Mouse (Mus musculus): ENCODE data around the gene Slc37a1. TPM values are rescaled to one million over a fixed set of nuclear protein-coding genes. Genes with fewer than 3 reads are reported as not detected.
"Not testable (repeated sequence)": the region's sequence is repeated elsewhere in the genome, so short reads cannot be mapped to it uniquely, and the experiment has no call there.

Slc37a1 gene
- total RNA-seq, 2 experiments from 2014 or later = 0.23 to 2.5 TPM

GRCm38 (mm10) chr17:31339769-31340168, 53.2 kb downstream of the Slc37a1 start:
- ATAC-seq (replicated peaks; ENCODE audit: low FRiP score, poor library complexity, severe bottlenecking) = no peak

GRCm38 (mm10) chr17:31342191-31342590, 55.6 kb downstream of the Slc37a1 start:
- no peak for ATAC-seq (replicated peaks; ENCODE audit: low FRiP score, poor library complexity, severe bottlenecking)

DNA sequence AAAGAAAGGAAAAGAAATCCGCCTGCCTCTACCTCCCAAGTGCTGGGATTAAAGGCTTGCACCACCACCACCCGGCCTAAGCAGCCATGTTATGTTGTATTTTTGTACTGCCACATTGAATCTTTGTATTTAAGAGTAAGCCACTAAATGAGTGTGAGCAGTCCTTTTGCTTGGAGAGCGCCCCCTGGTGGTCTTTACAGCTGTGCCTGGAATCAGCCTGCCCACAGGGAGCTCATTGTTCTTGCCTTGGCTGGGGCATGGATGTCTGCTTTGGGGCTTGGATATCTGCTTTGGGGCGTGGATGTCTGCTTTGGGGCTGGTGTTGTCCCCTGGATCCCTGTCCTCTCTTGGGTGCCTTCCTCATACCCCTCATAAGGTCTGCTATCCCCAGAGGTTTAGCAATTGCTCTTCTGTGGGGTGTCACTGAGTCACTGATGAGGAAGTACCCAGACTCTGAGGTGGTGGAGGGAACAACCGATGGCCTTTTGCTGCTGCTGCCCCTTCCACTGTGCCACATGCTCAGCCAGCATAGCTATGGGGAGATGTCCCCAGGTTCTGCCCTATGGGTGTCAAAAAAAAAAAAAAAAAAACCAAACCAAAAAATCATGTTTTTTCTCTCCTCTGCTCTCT, 57.7 kb downstream of the Slc37a1 start:
- ATAC-seq (replicated peaks; ENCODE audit: low FRiP score, poor library complexity, severe bottlenecking) = no peak

GRCm38 (mm10) chr17:31344816-31345215, 58.2 kb downstream of the Slc37a1 start:
- no peak for ATAC-seq (replicated peaks; ENCODE audit: low FRiP score, poor library complexity, severe bottlenecking)

DNA sequence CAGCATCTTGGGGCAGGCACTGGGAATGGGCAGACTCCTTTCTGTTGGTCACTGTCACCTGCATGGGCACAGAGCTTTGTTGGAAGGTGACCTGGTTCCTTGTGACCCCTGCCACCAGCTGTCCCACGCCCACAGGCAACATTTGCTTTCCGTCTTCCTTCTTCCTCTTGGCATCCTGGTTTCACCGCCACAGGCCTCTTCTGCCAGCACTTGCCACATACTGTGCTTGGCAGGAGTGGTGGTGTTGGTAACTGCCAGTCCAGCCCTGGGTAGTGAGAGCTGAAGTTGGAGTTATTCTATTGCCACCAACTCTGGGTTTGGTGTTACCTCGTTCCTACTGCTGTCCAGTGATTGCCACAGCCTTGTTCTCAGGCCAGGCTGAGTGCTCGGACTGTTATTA, 61.5 kb downstream of the Slc37a1 start:
- ATAC-seq (replicated peaks; ENCODE audit: low FRiP score, poor library complexity, severe bottlenecking) = no peak

GRCm38 (mm10) chr17:31349388-31349787, 62.8 kb downstream of the Slc37a1 start:
- ATAC-seq (replicated peaks; ENCODE audit: low FRiP score, poor library complexity, severe bottlenecking) = no peak

- no peak for ATAC-seq (replicated peaks; ENCODE audit: low FRiP score, poor library complexity, severe bottlenecking)
These were observed 65.4 kb downstream of the Slc37a1 start for GRCm38 (mm10) chr17:31351984-31352383.

GRCm38 (mm10) chr17:31353255-31353654, 66.7 kb downstream of the Slc37a1 start:
- no peak for ATAC-seq (replicated peaks; ENCODE audit: low FRiP score, poor library complexity, severe bottlenecking)

- ATAC-seq (replicated peaks; ENCODE audit: low FRiP score, poor library complexity, severe bottlenecking) = not testable (repeated sequence)
These were observed 68.1 kb downstream of the Slc37a1 start for GRCm38 (mm10) chr17:31354684-31355083.

- no peak for ATAC-seq (replicated peaks; ENCODE audit: low FRiP score, poor library complexity, severe bottlenecking)
These were observed 69.4 kb downstream of the Slc37a1 start for GRCm38 (mm10) chr17:31355792-31356502.

GRCm38 (mm10) chr17:31360582-31360981, 74.0 kb downstream of the Slc37a1 start:
- ATAC-seq (replicated peaks; ENCODE audit: low FRiP score, poor library complexity, severe bottlenecking) = no peak

DNA sequence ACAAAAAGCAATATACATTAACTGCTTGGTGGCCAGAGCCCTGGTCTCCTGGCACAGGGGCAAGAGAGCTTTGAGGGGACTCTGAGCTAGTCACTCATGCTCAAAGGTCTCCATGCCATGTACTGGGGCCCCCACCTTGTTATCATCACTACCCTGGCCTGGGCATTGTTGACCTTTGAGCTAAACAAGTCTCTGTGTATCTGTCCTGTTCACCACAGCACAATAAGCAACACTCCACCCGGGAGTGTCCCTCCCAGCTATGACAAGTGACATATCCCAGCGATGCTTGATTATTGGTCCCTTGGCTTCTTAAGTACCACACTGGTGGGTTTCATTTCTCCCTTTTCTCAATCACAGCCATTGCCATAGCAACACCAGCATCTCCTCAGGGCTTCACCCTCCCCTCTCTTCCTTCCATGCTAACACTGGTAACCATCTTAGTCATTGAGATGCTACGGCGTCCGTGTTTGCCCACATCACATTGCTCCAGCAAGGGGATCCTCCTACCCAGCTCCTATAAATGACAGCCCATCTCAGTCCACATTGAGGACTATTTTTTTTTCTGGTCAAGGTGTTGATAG, 79.1 kb downstream of the Slc37a1 start:
- no peak for ATAC-seq (replicated peaks; ENCODE audit: low FRiP score, poor library complexity, severe bottlenecking)

DNA sequence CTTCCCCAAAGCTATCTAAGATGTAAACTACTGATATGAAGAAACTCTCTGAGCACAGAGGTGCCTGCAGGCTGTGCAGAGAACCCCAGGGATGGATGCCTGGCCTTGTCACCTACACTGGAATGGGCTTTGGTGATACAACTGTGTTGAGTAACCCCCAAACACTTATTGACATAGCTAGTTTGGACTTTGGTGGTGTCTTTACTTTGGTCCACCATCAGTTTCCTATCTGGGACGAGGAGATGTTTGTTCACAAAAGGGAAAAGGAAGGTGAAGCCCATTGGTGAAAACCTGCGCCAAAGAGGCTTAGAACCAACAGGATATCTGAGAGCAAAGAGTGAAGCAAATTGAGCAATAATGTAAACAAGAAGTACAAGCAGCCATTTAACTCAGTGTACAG, 83.6 kb downstream of the Slc37a1 start:
- ATAC-seq (replicated peaks; ENCODE audit: low FRiP score, poor library complexity, severe bottlenecking) = no peak

DNA sequence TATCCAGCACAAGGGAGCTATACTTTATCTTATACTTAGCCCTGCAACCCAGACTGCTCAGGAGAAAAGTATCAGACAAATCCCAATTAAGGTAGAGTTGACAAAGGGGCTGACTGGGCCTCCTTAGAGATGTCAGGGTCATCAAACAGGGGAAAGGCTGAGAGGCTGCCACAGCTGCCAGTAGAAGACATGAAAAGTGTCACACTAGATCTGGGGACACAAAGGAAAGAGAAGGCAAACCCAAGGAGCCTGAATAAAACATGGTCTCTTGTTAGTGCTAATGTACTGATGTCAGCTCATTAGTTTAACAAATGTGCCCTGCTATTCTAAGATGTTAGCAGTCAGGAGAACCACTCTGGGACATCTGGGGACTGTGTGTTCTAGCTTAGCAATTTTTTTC, 84.3 kb downstream of the Slc37a1 start:
- no peak for ATAC-seq (replicated peaks; ENCODE audit: low FRiP score, poor library complexity, severe bottlenecking)

- no peak for ATAC-seq (replicated peaks; ENCODE audit: low FRiP score, poor library complexity, severe bottlenecking)
These were observed 91.4 kb downstream of the Slc37a1 start for GRCm38 (mm10) chr17:31377961-31378360.

DNA sequence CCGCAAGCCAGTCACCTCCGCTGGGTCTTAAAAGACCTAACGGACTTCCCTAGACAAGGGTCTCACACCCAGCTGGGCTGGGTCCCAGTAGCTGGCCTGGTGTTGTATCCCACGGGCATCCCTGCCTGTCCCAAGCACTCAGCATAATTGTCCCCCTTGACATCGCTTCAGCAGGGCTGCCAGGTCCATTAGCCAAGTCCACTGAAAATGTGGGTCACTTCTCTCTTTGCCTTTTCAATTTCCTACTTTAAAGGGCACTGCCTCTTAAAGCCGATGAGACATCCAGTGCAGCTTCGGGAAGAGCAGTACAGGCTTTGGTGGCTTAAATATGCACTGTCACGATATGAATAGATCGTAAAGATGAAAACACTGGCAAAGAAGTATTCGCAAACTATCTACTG, 91.8 kb downstream of the Slc37a1 start:
- ATAC-seq (replicated peaks; ENCODE audit: low FRiP score, poor library complexity, severe bottlenecking) = no peak

- ATAC-seq (replicated peaks; ENCODE audit: low FRiP score, poor library complexity, severe bottlenecking) = no peak
These were observed 92.5 kb downstream of the Slc37a1 start for GRCm38 (mm10) chr17:31379086-31379485.

GRCm38 (mm10) chr17:31379863-31380262, 93.3 kb downstream of the Slc37a1 start:
- no peak for ATAC-seq (replicated peaks; ENCODE audit: low FRiP score, poor library complexity, severe bottlenecking)

DNA sequence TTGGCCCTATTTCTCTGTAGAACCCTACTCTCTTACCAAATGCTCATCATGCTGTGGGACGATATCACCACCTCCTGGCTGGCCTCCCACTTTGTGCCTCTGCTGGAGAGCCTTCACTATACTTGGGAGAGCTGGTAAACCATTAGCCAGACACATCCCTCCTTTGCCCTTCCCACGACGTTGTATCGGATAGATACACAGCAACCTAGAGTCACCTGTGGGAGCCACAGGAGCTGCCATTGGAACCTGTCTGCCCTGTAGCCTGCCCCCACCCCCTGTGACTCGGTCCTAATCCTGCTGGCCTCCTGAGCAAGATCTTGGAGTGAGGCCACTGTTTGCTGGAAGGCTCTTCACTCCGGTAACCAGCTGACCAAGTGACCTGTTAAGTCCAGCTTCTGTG, 96.7 kb downstream of the Slc37a1 start:
- ATAC-seq (replicated peaks; ENCODE audit: low FRiP score, poor library complexity, severe bottlenecking) = no peak

GRCm38 (mm10) chr17:31384968-31385627, 98.5 kb downstream of the Slc37a1 start:
- no peak for ATAC-seq (replicated peaks; ENCODE audit: low FRiP score, poor library complexity, severe bottlenecking)

Data from erythroid progenitor cell, adult 5-6 weeks (primary cell).